In the genomic region with DNA sequence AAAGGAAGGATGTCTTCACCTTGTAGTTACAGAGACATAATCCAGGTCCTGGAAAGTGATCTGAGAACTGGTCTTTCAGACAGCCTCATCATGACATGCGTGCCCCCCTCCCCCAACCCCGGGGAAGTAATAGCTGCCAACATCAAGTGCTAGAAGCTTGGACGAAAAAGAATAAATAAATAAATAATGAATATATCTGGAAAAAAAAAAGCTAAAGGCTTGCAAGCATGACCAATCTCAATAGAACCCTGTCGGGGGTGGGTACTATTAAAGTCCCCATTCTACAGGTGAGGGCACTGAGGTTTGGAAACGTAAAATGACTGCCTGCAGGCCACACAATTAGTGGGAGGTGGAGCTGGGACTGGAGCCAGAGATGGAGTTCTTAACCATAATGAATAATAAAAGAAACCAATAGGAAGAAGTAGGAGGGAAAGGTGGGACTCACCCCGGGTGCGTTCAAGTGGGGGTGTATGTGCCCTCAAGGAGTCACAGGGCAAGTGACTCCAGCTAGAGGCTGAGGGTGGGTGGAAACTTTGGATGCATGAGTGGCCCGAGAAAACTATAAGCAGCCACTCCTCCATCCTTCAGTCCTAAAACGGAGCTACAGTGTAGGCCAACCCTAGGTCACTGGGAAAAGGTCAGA, we compare ENCODE assay signal across 8 mouse cellular contexts. TPM values are rescaled to one million over a fixed set of nuclear protein-coding genes. Genes with fewer than 3 reads are reported as not detected.
A peak's percentile ranks its signal among the peaks of the same experiment; 100 is the strongest.
DNase-seq lines count a peak whose midpoint lies in the region; ATAC-seq and TF ChIP-seq lines count a peak whose summit lies in the region.

No protein-coding gene starts in this region.

- no peak overlapping the region; the same call in 1 of the 2 replicates for H3K27ac ChIP-seq in intestine, embryonic 15.5 days
- H3K27ac ChIP-seq in stomach, embryonic 15.5 days: 0 out of 2 replicates have a peak overlapping the region, but pooled peaks have one; percentile 65

- H3K4me1 ChIP-seq in erythroblast, embryonic 14.5 days (ENCODE audit: control insufficient read depth): peaks cover 24% of the 10 kb centered on the region
- peaks cover 10% of the 10 kb centered on the region for H3K4me1 ChIP-seq in intestine, embryonic 15.5 days (replicated peaks)
- peaks cover 12% of the 10 kb centered on the region for H3K4me1 ChIP-seq in lung, adult 2 months (ENCODE audit: control insufficient read depth, insufficient read depth, low read length)
- peaks cover 21% of the 10 kb centered on the region for H3K4me1 ChIP-seq in stomach, embryonic 15.5 days

- H3K4me3 ChIP-seq in erythroblast, embryonic 14.5 days (replicated peaks): peak overlapping the region; percentile 67
- peak overlapping the region; percentile 77 for H3K4me3 ChIP-seq in intestine, embryonic 15.5 days (replicated peaks)
- H3K4me3 ChIP-seq in lung, adult 2 months (replicated peaks; ENCODE audit: extremely low read depth, low read depth, low read length): peak overlapping the region; percentile 61
- peak overlapping the region; percentile 57 for H3K4me3 ChIP-seq in stomach, embryonic 15.5 days (replicated peaks)

- peak overlapping the region; percentile 89 for H3K4me2 ChIP-seq in intestine, embryonic 15.5 days (replicated peaks)
- H3K4me2 ChIP-seq in stomach, embryonic 15.5 days: peak overlapping the region; percentile 96

- intact Hi-C loops in left cerebral cortex, postnatal 4 days (cut with DNase I): no loop called here

- no peak for TF ChIP-seq CTCF in lung, adult 2 months (IDR thresholded peaks at IDR 0.05; ENCODE audit: insufficient read depth, low read length)

- TF ChIP-seq POLR2A in lung, adult 2 months (IDR thresholded peaks at IDR 0.05; ENCODE audit: borderline replicate concordance, extremely low read depth, low read depth, low read length): peak; percentile 18; the same call in 1 of the 2 replicates

- no peak for ATAC-seq in intestine, embryonic 15.5 days
- no peak for ATAC-seq in stomach, embryonic 15.5 days (ENCODE audit: insufficient read depth, low FRiP score, low read depth)

- H3K9me3 ChIP-seq in erythroblast, embryonic 14.5 days (ENCODE audit: control insufficient read depth, low read length): no peaks in the 10 kb centered on the region
- no peaks in the 10 kb centered on the region for H3K9me3 ChIP-seq in intestine, embryonic 15.5 days
- H3K9me3 ChIP-seq in stomach, embryonic 15.5 days: no peaks in the 10 kb centered on the region

- H3K9ac ChIP-seq in intestine, embryonic 15.5 days: peak overlapping the region; percentile 86
- H3K9ac ChIP-seq in stomach, embryonic 15.5 days: peak overlapping the region; percentile 85

- DNase-seq in lung, adult 18-20 months: peak; percentile 76 to 85
- no peak for DNase-seq in lung, postnatal 4 days
- DNase-seq in lung, adult 2 months: peak; percentile 48
- DNase-seq in left cerebral cortex, postnatal 4 days: no peak
- DNase-seq in adrenal gland, postnatal 25 days: no peak

- H3K36me3 ChIP-seq in erythroblast, embryonic 14.5 days (ENCODE audit: control insufficient read depth): no peaks in the 10 kb centered on the region
- H3K36me3 ChIP-seq in intestine, embryonic 15.5 days: no peaks in the 10 kb centered on the region
- H3K36me3 ChIP-seq in stomach, embryonic 15.5 days: no peaks in the 10 kb centered on the region

- H3K27me3 ChIP-seq in erythroblast, embryonic 14.5 days (ENCODE audit: control insufficient read depth): peaks cover 9% of the 10 kb centered on the region
- H3K27me3 ChIP-seq in intestine, embryonic 15.5 days (replicated peaks): no peaks in the 10 kb centered on the region
- H3K27me3 ChIP-seq in stomach, embryonic 15.5 days (replicated peaks): no peaks in the 10 kb centered on the region

- 43% methylated on average over 9 of the region's 9 CpGs for WGBS in intestine, embryonic 15.5 days
- WGBS in lung, adult 2 months: 10% methylated on average over 9 of the region's 9 CpGs
- 41% methylated on average over 9 of the region's 9 CpGs for WGBS in stomach, embryonic 15.5 days

RNA-seq across cellular contexts. Expression of a gene that starts 18.1 kb away (rescaled TPM):
- polyA plus RNA-seq in erythroblast, embryonic 14.5 days (2012): 0.25 and 0.43 TPM in 2 replicates
- polyA plus RNA-seq in intestine, embryonic 15.5 days (2015; fragmentation: Nextera tagmentation; extraction: Ambion mirVana): 2.0 and 4.1 TPM in 2 replicates
- polyA plus RNA-seq in lung, adult 2 months (2012; rRNA removed): 79.1 and 85.6 TPM in 2 replicates
- 5.4 and 5.8 TPM in 2 replicates for polyA plus RNA-seq in stomach, embryonic 15.5 days (2015; fragmentation: Nextera tagmentation; extraction: Ambion mirVana)
- total RNA-seq in left cerebral cortex, postnatal 4 days (2021): 10 to 100 TPM; 37.1 to 37.8 TPM
- total RNA-seq in adrenal gland, postnatal 25 days (2021): 20.9 and 23.0 TPM in 2 replicates

RNA-seq across cellular contexts. Expression of a gene that starts 29.9 kb away (rescaled TPM):
- polyA plus RNA-seq in erythroblast, embryonic 14.5 days (2012): 0.06 and 0.22 TPM in 2 replicates
- polyA plus RNA-seq in intestine, embryonic 15.5 days (2015; fragmentation: Nextera tagmentation; extraction: Ambion mirVana): 47.4 and 51.0 TPM in 2 replicates
- 13.0 and 107 TPM in 2 replicates for polyA plus RNA-seq in lung, adult 2 months (2012; rRNA removed)
- polyA plus RNA-seq in stomach, embryonic 15.5 days (2015; fragmentation: Nextera tagmentation; extraction: Ambion mirVana): 138 and 228 TPM in 2 replicates
- total RNA-seq in left cerebral cortex, postnatal 4 days (2021): 1 to 10 TPM; 1.9 to 2.2 TPM
- 1.3 and 1.7 TPM in 2 replicates for total RNA-seq in adrenal gland, postnatal 25 days (2021)

RNA-seq across cellular contexts. Expression of a gene that starts 40.6 kb away (rescaled TPM):
- polyA plus RNA-seq in erythroblast, embryonic 14.5 days (2012): 1.6 and 2.0 TPM in 2 replicates
- polyA plus RNA-seq in intestine, embryonic 15.5 days (2015; fragmentation: Nextera tagmentation; extraction: Ambion mirVana): 16.9 and 17.7 TPM in 2 replicates
- 13.6 and 15.9 TPM in 2 replicates for polyA plus RNA-seq in lung, adult 2 months (2012; rRNA removed)
- polyA plus RNA-seq in stomach, embryonic 15.5 days (2015; fragmentation: Nextera tagmentation; extraction: Ambion mirVana): 14.7 and 18.7 TPM in 2 replicates
- total RNA-seq in left cerebral cortex, postnatal 4 days (2021): 10 to 100 TPM; 11.5 to 12.8 TPM
- 17.1 and 24.6 TPM in 2 replicates for total RNA-seq in adrenal gland, postnatal 25 days (2021)

RNA-seq across cellular contexts. Expression of a gene that starts 47.7 kb away (rescaled TPM):
- polyA plus RNA-seq in erythroblast, embryonic 14.5 days (2012): 4.0 and 4.2 TPM in 2 replicates
- polyA plus RNA-seq in intestine, embryonic 15.5 days (2015; fragmentation: Nextera tagmentation; extraction: Ambion mirVana): 16.5 and 19.8 TPM in 2 replicates
- 40.8 and 43.3 TPM in 2 replicates for polyA plus RNA-seq in lung, adult 2 months (2012; rRNA removed)
- 16.4 and 17.7 TPM in 2 replicates for polyA plus RNA-seq in stomach, embryonic 15.5 days (2015; fragmentation: Nextera tagmentation; extraction: Ambion mirVana)
- total RNA-seq in left cerebral cortex, postnatal 4 days (2021): 10 to 100 TPM; 11.2 to 14.6 TPM
- total RNA-seq in adrenal gland, postnatal 25 days (2021): 15.8 and 16.1 TPM in 2 replicates

RNA-seq across cellular contexts. Expression of a gene that starts 57.3 kb away (rescaled TPM):
- 1.2 and 1.6 TPM in 2 replicates for polyA plus RNA-seq in erythroblast, embryonic 14.5 days (2012)
- polyA plus RNA-seq in intestine, embryonic 15.5 days (2015; fragmentation: Nextera tagmentation; extraction: Ambion mirVana): 6.7 and 7.1 TPM in 2 replicates
- polyA plus RNA-seq in lung, adult 2 months (2012; rRNA removed): 5.0 and 5.2 TPM in 2 replicates
- 6.2 and 6.5 TPM in 2 replicates for polyA plus RNA-seq in stomach, embryonic 15.5 days (2015; fragmentation: Nextera tagmentation; extraction: Ambion mirVana)
- total RNA-seq in left cerebral cortex, postnatal 4 days (2021): 10 to 100 TPM in 1 of 2 experiments, 1 to 10 TPM in 1; 6.2 to 10.0 TPM
- 5.9 and 8.3 TPM in 2 replicates for total RNA-seq in adrenal gland, postnatal 25 days (2021)

Comparison
In these comparisons a context has a peak if more than half of its experiments do, and no peak if none do; other contexts are left out.
1. DNase-seq: peak in lung, adult 18-20 months (2 of 2) and lung, adult 2 months (single experiment); none in lung, postnatal 4 days (0 of 2), left cerebral cortex, postnatal 4 days (single experiment) and adrenal gland, postnatal 25 days (single experiment).
2. RNA of a gene that starts 18.1 kb away (polyA plus RNA-seq): 79.1 to 85.6 TPM in lung, adult 2 months; 5.4 to 5.8 TPM in stomach, embryonic 15.5 days, 2.0 to 4.1 TPM in intestine, embryonic 15.5 days and 0.25 to 0.43 TPM in erythroblast, embryonic 14.5 days; every median in the first group is over 10 times any median in the second.
3. RNA of a gene that starts 29.9 kb away (polyA plus RNA-seq): 138 to 228 TPM in stomach, embryonic 15.5 days, 13.0 to 107 TPM in lung, adult 2 months and 47.4 to 51.0 TPM in intestine, embryonic 15.5 days; 0.06 to 0.22 TPM in erythroblast, embryonic 14.5 days; every median in the first group is over 10 times any median in the second.
4. Peak in every context shown above with its lines, with median percentiles within 50 percentile points of each other: H3K4me3 ChIP-seq.